Mouse (Mus musculus): ENCODE results near the gene Ate1.

The Ate1 gene

DNA sequence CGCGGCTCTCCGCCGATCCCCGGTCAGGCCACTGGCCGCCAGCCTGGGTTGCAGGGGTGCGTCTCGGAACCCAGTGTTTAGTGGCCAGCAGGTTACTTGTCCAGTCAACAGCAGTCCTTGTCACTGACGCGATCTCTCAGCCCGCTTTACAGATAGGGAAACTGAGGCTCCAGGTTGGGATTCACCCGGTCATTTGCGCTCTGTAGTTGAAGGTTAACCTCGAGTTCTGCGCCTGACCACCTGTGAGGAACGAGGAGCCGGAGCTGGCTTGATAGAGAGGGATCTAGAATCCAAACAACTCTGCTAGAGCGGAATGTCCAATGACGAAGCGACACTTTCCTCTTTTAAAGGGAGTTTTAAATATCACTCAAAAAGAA is at the start of gene Ate1:
Gene Ate1 (minus strand): TSS at position 321 of the 377 bp plus-strand sequence.
- H3K4me3 ChIP-seq (replicated peaks; ENCODE audit: low read length) = peak within 1 kb of the TSS; percentile 98
- H3K9me3 ChIP-seq (ENCODE audit: low read length) = peaks cover 6% of the 10 kb centered on the region; the same call in 1 of the 2 replicates
- TF ChIP-seq POU5F1 (IDR thresholded peaks at IDR 0.05; ENCODE audit: borderline replicate concordance, low read length) (no peak), NANOG (IDR thresholded peaks at IDR 0.05; ENCODE audit: borderline replicate concordance, low read length) (no peak), CTCF (conservative IDR thresholded peaks at IDR 0.05; ENCODE audit: low read length) (no peak)

DNA sequence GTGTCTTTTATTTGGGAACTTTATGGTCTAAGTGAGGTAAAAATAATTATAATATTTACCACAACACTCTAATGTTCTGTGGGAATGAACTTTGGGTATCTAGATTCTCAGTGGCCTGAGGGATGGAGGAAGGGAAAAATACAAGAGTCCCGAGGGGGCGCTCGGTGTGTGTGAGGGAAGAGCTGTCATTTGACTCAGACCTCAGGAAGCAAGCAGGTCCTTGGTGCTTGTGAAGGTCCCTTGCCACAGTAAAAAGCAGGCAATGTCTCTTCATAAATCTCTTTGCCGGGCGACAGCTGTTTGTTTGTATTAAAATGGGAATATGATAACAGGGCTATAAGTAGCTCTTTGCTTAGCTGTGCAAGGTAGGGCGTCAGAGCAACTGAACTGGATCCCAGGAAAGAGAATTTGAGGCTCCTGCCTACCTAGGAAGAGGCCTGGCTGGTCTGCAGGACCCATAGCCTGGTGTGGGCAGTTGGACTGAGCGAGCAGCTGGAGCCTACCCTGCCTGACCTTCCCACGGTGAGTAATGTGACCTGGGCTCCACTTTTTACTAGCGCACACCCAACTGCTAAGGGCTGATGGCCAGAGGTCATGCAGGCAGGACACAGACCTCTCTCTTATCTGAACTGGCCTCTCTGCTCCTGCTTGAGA is 48.7 kb upstream of the Ate1 start:
- H3K36me3 ChIP-seq (ENCODE audit: insufficient read depth, low read length) = no peaks in the 10 kb centered on the region
- no peak overlapping the region for H3K4me3 ChIP-seq (replicated peaks; ENCODE audit: low read length)
- TF ChIP-seq NANOG (IDR thresholded peaks at IDR 0.05; ENCODE audit: borderline replicate concordance, low read length) = no peak
- TF ChIP-seq CTCF (conservative IDR thresholded peaks at IDR 0.05; ENCODE audit: low read length) = no peak
- TF ChIP-seq POU5F1 (IDR thresholded peaks at IDR 0.05; ENCODE audit: borderline replicate concordance, low read length) = no peak
- no peaks in the 10 kb centered on the region; the same call in 1 of the 2 replicates for H3K27me3 ChIP-seq (ENCODE audit: insufficient read depth, low read length)
- H3K4me1 ChIP-seq (replicated peaks; ENCODE audit: low read depth, low read length) = peaks cover 3% of the 10 kb centered on the region; the same call in 1 of the 2 replicates
- H3K9me3 ChIP-seq (ENCODE audit: low read length) = no peaks in the 10 kb centered on the region

More for the DNA sequence above, at the start of gene Ate1:
- Histone ChIP-seq H3K27me3 (ENCODE audit: insufficient read depth, low read length) (no peaks in the 10 kb centered on the region), H3K36me3 (ENCODE audit: insufficient read depth, low read length) (peaks cover 5% of the 10 kb centered on the region), H3K4me1 (replicated peaks; ENCODE audit: low read depth, low read length) (peaks cover 24% of the 10 kb centered on the region)

GRCm38 (mm10) chr7:130564596-130564995 is 44.4 kb upstream of the Ate1 start:
- Histone ChIP-seq H3K4me3 (replicated peaks; ENCODE audit: low read length) (no peak overlapping the region), H3K4me1 (replicated peaks; ENCODE audit: low read depth, low read length) (no peaks in the 10 kb centered on the region; the same call in 1 of the 2 replicates), H3K9me3 (ENCODE audit: low read length) (no peaks in the 10 kb centered on the region), H3K27me3 (ENCODE audit: insufficient read depth, low read length) (peaks cover 4% of the 10 kb centered on the region; the same call in 1 of the 2 replicates), H3K36me3 (ENCODE audit: insufficient read depth, low read length) (no peaks in the 10 kb centered on the region)
- no peak for TF ChIP-seq CTCF (conservative IDR thresholded peaks at IDR 0.05; ENCODE audit: low read length)
- no peak for TF ChIP-seq NANOG (IDR thresholded peaks at IDR 0.05; ENCODE audit: borderline replicate concordance, low read length)
- TF ChIP-seq POU5F1 (IDR thresholded peaks at IDR 0.05; ENCODE audit: borderline replicate concordance, low read length) = no peak

- no peak for TF ChIP-seq CTCF (conservative IDR thresholded peaks at IDR 0.05; ENCODE audit: low read length)
- TF ChIP-seq POU5F1 (IDR thresholded peaks at IDR 0.05; ENCODE audit: borderline replicate concordance, low read length) = no peak
- no peak for TF ChIP-seq NANOG (IDR thresholded peaks at IDR 0.05; ENCODE audit: borderline replicate concordance, low read length)
- no peak overlapping the region for H3K4me3 ChIP-seq (replicated peaks; ENCODE audit: low read length)
- no peaks in the 10 kb centered on the region for H3K9me3 ChIP-seq (ENCODE audit: low read length)
- peaks cover 4% of the 10 kb centered on the region; the same call in 1 of the 2 replicates for H3K27me3 ChIP-seq (ENCODE audit: insufficient read depth, low read length)
- no peaks in the 10 kb centered on the region for H3K36me3 ChIP-seq (ENCODE audit: insufficient read depth, low read length)
- no peaks in the 10 kb centered on the region; the same call in 1 of the 2 replicates for H3K4me1 ChIP-seq (replicated peaks; ENCODE audit: low read depth, low read length)
Measured at GRCm38 (mm10) chr7:130563880-130564279, 43.7 kb upstream of the Ate1 start.

- Histone ChIP-seq H3K9me3 (ENCODE audit: low read length) (no peaks in the 10 kb centered on the region), H3K27me3 (ENCODE audit: insufficient read depth, low read length) (peaks cover 4% of the 10 kb centered on the region; the same call in 1 of the 2 replicates), H3K4me3 (replicated peaks; ENCODE audit: low read length) (no peak overlapping the region), H3K36me3 (ENCODE audit: insufficient read depth, low read length) (no peaks in the 10 kb centered on the region), H3K4me1 (replicated peaks; ENCODE audit: low read depth, low read length) (no peaks in the 10 kb centered on the region; the same call in 1 of the 2 replicates)
- TF ChIP-seq NANOG (IDR thresholded peaks at IDR 0.05; ENCODE audit: borderline replicate concordance, low read length) (no peak), POU5F1 (IDR thresholded peaks at IDR 0.05; ENCODE audit: borderline replicate concordance, low read length) (no peak), CTCF (conservative IDR thresholded peaks at IDR 0.05; ENCODE audit: low read length) (no peak)
Measured at GRCm38 (mm10) chr7:130563276-130563675, 43.1 kb upstream of the Ate1 start.

DNA sequence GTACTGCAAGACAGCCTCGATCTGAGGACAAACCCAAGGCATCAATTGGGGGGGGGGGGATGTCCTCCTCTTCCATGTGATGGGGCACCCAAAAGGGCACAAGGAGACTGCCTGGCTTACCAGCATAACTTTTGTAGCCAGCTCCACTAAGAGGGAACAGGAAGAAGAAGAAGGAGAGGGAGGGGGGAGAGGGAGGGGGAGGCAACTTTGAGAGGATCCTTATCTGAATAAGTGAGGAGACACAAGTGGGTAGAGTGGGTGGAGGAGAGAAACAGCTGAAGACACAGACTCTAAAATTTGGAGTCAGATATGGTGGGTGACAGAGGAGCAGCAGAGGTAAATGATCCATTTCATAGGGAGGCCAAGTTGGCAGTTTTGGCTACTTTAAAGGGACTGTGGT is 40.8 kb upstream of the Ate1 start:
- H3K36me3 ChIP-seq (ENCODE audit: insufficient read depth, low read length) = no peaks in the 10 kb centered on the region
- no peak overlapping the region for H3K4me3 ChIP-seq (replicated peaks; ENCODE audit: low read length)
- TF ChIP-seq CTCF (conservative IDR thresholded peaks at IDR 0.05; ENCODE audit: low read length) (no peak), NANOG (IDR thresholded peaks at IDR 0.05; ENCODE audit: borderline replicate concordance, low read length) (no peak), POU5F1 (IDR thresholded peaks at IDR 0.05; ENCODE audit: borderline replicate concordance, low read length) (no peak)
- H3K9me3 ChIP-seq (ENCODE audit: low read length) = no peaks in the 10 kb centered on the region
- peaks cover 5% of the 10 kb centered on the region; the same call in 1 of the 2 replicates for H3K27me3 ChIP-seq (ENCODE audit: insufficient read depth, low read length)
- H3K4me1 ChIP-seq (replicated peaks; ENCODE audit: low read depth, low read length) = no peaks in the 10 kb centered on the region; the same call in 1 of the 2 replicates

DNA sequence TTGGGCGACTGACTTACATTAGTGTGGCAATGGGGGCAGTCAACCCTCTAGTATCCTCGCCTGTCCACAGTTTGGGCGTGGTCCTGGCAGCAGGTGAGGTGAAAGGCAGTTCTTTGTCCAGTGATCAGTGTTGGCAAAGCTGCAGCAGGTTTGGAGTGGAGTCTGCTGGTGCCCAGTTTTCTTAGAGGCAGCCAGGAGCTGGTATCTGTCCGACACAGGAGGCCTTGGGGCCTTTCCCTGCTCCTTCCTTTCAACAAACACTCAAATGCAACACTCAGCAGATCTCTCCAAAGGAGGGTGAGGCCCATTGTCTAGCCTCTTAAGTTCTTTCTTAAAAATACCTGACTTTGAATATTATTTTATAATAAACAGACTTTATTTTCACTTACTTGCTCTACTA is 38.4 kb upstream of the Ate1 start:
- Histone ChIP-seq H3K36me3 (ENCODE audit: insufficient read depth, low read length) (no peaks in the 10 kb centered on the region), H3K4me3 (replicated peaks; ENCODE audit: low read length) (no peak overlapping the region), H3K27me3 (ENCODE audit: insufficient read depth, low read length) (peaks cover 28% of the 10 kb centered on the region), H3K4me1 (replicated peaks; ENCODE audit: low read depth, low read length) (no peaks in the 10 kb centered on the region; the same call in 1 of the 2 replicates), H3K9me3 (ENCODE audit: low read length) (no peaks in the 10 kb centered on the region)
- no peak for TF ChIP-seq CTCF (conservative IDR thresholded peaks at IDR 0.05; ENCODE audit: low read length)
- TF ChIP-seq NANOG (IDR thresholded peaks at IDR 0.05; ENCODE audit: borderline replicate concordance, low read length) = no peak
- no peak for TF ChIP-seq POU5F1 (IDR thresholded peaks at IDR 0.05; ENCODE audit: borderline replicate concordance, low read length)

DNA sequence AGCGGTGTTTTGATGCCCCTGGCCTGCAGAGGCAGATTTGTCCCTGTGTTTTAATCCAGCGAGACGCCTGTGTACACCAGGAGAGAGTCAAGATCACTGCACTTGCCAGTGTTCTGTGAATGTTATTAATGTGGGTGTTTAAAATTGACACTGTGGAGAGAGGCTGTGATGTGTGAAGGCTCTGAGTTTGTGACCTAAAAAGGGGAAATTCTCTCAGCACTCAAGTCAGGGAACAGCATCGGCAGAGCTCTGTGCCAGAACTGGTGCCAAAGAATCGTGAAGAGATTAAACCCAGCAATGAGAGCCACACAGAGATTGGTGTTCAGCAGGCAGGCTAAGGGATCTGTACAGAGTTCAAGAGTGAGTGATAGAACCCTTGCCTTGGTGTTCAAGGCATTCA is 35.4 kb upstream of the Ate1 start:
- peaks cover 12% of the 10 kb centered on the region for H3K4me1 ChIP-seq (replicated peaks; ENCODE audit: low read depth, low read length)
- H3K4me3 ChIP-seq (replicated peaks; ENCODE audit: low read length) = no peak overlapping the region
- peaks cover 36% of the 10 kb centered on the region for H3K27me3 ChIP-seq (ENCODE audit: insufficient read depth, low read length)
- H3K36me3 ChIP-seq (ENCODE audit: insufficient read depth, low read length) = no peaks in the 10 kb centered on the region
- TF ChIP-seq CTCF (conservative IDR thresholded peaks at IDR 0.05; ENCODE audit: low read length) (no peak), POU5F1 (IDR thresholded peaks at IDR 0.05; ENCODE audit: borderline replicate concordance, low read length) (no peak)
- H3K9me3 ChIP-seq (ENCODE audit: low read length) = no peaks in the 10 kb centered on the region

Measured in E14TG2a.4 (cell line).